Mouse (Mus musculus) B cell, adult 62 days (primary cell): ENCODE data around the gene Agtpbp1. TPM values are rescaled to one million over a fixed set of nuclear protein-coding genes. Genes with fewer than 3 reads are reported as not detected.

Experiments used
- total RNA-seq: library from RNA; stranded (reverse); gene quantifications from 4 replicates; pipeline ENCODE4 v1.2.4, GENCODE M21; 2023

Gene Agtpbp1
- total RNA-seq, result 54.1 to 69.6 TPM (median 56.8 TPM) in 4 replicates

DNA sequence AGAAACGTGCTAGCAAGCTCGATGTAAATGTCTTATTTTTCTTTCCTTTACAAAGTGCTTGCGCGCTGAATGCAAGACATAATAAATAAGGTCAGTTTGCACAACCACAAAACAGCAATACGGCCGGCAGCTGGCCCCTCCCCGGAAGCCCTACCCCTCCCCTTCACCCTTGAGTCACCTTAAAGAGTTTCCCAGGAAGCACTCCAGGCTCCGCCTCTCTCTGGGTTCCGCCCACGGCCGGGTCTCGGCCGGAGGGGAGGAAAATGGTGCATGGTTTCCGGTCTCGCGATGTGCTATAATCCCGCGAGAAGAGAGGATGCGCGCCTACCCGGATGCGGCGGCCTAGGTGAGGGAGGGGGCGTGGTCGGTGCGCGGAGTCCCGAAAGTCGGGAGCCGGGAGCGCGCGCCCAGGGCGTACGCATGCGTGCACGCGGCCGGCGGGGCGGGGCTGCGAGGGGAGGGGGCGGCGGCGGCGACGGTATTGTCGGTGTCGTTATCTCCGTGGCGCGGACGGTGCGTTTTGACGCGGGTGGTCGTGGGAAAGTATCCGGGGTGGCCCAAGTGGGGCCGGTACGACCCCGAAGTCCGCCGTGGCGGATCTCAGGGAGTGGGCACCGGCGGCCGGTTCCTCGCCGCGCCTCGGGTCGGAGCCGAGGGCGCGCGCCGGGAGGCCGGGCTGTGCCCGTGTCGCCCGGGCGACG, at the start of gene Agtpbp1, which contains the start of gene Naa35:
Agtpbp1 (minus strand) TSS at position 281 of the 701 bp plus-strand sequence.
Naa35 (plus strand) TSS at position 313 of the 701 bp plus-strand sequence.

Other genes starting within 250 kb of the Agtpbp1 start
- 56.5 to 67.1 TPM (median 63.9 TPM) in 4 replicates for gene Naa35, start within 50 bp of the Agtpbp1 start, total RNA-seq
- gene Golm1, start 90.6 kb upstream of the Agtpbp1 start, total RNA-seq, result 19.5 to 26.9 TPM (median 20.3 TPM) in 4 replicates
- not detected in 4 replicates for gene 4921517D22Rik, start 108.9 kb upstream of the Agtpbp1 start, total RNA-seq
- 0.09 TPM in 1 of 4 replicates, not detected in the others for gene Spata31d1a, start 125.1 kb upstream of the Agtpbp1 start, total RNA-seq
- not detected in 4 replicates for gene Spata31d1b, start 127.1 kb upstream of the Agtpbp1 start, total RNA-seq
- gene Spata31d1d, start 146.5 kb upstream of the Agtpbp1 start, total RNA-seq, result not detected in 4 replicates
- 0.17 to 0.18 TPM in 2 of 4 replicates, not detected in the others for gene 1700014D04Rik, start 161.5 kb upstream of the Agtpbp1 start, total RNA-seq
- 93.6 to 97.7 TPM (median 94.8 TPM) in 4 replicates for gene Isca1, start 184.6 kb upstream of the Agtpbp1 start, total RNA-seq
- not detected in 4 replicates for gene Gm49354, start 197.0 kb upstream of the Agtpbp1 start, total RNA-seq
- gene Tut7, start 237.9 kb upstream of the Agtpbp1 start, total RNA-seq, result 266 to 273 TPM (median 269 TPM) in 4 replicates